Mouse (Mus musculus): ENCODE data around the gene Pde4b.

Pde4b gene

GRCm38 (mm10) chr4:102507753-102508152 lies 420.4 kb downstream of the Pde4b start:
- peak; percentile 29 for DNase-seq (ENCODE audit: low spot score)

DNA sequence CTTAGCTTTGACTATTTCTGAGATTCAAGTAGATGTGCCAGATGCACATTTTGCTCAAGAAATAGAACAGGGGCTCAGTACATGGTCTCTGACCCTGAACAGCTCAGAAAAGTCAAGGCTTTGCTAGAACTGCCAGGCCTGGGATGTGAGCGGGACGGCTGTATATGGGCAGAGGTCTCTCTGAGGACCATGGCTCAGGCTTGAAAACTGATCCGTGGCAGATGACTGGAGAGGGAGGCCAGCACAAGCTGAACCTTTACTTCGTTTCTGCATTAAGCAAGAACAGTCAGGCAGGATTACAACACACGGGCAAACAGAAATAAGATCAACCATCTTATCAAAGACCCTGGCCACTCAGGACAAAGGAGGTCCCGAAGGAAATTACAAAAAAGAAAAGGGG lies 422.7 kb downstream of the Pde4b start:
- no peak for DNase-seq (ENCODE audit: low spot score)

- peak; percentile 68 for DNase-seq (ENCODE audit: low spot score)
Observed at GRCm38 (mm10) chr4:102510939-102511391, 423.6 kb downstream of the Pde4b start.

DNA sequence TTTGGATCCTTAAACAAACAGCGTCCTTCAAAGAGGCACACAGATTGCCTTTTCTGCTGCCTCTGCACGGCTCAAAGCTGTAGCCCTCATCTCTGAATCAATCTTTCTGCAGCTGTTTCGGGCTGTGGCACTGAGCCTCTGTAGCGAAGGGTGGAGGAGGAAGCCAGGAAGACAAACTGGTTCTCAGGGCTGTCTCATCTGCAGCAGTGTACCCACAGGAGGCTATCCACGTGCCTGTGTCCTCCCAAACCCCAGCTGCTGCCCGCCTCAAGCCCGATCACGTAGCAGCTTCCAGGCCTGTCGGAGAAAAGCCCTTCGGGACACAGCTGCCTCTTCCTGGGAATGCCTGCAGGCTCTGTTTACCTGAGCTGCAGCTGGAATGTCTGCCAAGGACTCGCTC lies 424.2 kb downstream of the Pde4b start:
- DNase-seq (ENCODE audit: low spot score) = peak; percentile 60

DNA sequence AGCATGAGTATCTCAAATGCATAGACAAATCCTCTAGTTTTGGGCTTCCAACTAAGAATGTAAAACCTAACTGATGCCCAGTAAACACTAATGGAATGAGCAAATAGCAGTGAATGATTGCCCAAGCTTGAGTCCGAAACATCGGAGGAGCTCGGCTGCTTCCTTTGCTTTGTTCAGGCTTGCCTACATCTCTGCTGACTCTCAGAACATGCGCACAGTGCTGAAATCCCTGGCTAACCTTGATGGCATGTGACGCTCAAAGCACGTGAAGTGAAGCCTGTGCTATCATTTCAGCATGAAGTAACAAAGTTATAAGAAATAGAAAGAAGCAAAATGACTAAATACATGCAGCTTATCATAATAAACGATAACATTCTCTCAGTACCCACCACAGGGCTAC lies 425.6 kb downstream of the Pde4b start:
- DNase-seq (ENCODE audit: low spot score) = no peak

GRCm38 (mm10) chr4:102513514-102513913 lies 426.2 kb downstream of the Pde4b start:
- no peak for DNase-seq (ENCODE audit: low spot score)

- no peak for DNase-seq (ENCODE audit: low spot score)
Observed at GRCm38 (mm10) chr4:102514972-102515835, 427.9 kb downstream of the Pde4b start.

- DNase-seq (ENCODE audit: low spot score) = no peak
Observed at GRCm38 (mm10) chr4:102516395-102516794, 429.1 kb downstream of the Pde4b start.

DNA sequence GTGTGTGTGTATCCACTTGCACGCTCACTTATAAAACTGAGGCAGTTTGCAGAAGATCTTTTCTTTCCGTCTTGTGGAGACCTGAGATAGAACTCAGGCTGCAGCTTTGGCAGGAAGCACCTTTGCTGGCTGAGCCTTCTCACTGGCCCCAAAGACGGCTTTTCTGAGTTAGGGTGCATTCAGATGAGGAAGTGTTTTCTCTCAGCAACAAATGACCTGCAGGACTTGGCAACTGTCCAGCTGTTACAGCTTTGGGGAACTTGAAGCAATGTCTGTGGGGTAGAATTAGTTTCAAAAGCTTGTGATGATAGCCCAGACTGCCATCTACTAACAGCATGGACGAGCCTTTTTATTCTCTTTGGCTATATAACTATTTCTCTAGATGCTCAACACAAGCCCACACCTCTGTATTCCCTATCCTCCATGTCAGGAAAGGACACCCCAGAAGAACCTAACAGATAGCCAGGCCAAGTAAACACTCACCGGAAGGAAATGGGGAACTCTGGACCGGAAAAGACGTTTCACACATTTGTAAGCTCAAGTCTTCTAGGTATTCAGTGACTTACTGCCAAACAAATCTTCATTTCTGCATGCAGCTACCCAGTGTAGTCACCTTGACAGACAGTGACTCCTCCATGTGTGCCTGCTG lies 429.8 kb downstream of the Pde4b start:
- peak; percentile 52 for DNase-seq (ENCODE audit: low spot score)

DNA sequence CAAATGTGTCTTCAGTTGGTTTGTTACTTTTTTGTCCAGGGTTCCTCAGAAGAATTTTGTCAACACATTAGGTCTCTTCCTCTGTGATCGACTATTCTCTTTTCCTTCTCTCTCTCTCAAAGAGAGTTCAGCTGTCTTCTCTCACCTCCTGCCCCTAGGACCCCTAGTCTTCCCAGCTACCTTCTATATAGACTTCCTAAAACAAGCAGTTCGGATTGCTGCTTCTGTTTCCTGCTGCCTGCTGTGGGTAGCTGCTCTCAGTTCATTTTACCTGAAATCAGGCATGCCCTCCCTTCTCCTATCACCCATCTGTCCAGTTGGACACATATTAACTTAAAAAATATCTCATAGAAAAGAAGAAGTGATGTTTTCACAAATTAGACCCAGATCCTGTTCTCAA lies 430.3 kb downstream of the Pde4b start:
- DNase-seq (ENCODE audit: low spot score) = no peak

DNA sequence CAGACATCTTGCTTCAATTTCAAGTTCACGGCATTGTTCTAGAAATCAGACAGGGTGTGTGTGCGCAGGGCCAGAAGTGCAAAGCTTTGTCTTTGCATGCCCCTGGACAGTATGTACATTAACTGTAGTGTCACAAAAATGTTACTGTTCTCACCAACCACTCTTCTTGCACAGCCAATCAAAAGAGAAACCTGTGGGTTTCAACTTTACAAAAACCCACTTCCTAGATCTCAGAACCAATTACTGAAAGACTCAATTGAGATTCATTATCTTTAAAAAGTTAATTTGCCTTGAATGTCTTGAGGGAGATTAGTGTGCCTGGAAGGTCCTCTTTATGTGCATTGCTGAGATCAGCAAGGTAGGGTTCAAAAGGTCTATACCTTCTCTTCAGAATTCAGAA lies 431.0 kb downstream of the Pde4b start:
- no peak for DNase-seq (ENCODE audit: low spot score)

DNA sequence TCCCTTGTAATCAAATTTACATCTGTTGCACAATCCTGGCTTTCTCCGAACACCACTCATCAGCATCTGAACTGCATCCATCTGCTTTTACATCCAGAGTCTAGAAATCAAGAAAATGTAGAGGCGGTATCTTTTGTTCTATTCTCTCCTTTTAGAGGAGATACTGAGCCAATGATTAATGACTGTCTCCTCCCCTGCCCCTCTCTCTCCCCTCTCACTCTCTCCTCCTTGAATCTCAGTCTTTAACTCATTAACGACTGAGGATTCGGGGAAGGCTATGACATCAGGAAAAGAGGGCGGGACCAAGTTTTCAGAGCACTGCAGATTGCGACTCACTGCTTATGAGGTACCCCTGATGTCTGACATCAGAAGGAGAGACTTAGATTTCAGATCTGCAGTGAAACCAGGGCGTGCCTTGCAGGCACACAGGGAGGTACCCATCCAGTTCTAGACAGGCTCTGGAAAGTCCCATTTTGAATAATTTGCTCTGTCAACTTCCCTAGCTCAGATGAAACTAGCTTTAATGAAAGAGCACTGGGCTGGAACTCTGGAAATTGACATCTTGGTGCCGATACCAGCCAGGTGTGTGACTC lies 433.4 kb downstream of the Pde4b start:
- no peak for DNase-seq (ENCODE audit: low spot score)

DNA sequence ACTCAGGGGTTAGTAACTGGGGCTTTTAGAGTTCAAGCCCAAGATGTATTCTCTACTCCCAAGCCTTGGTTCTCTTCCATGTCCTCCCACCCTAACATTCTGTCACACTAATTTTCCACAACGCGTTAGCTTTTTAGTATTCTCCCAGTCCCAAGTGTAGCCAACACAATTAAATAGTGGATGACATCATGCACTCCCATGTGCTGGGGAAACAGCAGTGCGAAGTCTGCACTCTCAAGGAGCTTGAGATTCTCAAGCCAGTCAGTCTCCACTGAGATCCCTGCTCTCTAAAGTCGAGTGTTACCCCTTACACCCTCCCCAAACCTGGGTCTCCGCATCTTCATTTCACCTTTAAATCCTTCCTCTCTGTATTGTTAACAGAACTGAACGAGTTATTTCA lies 434.1 kb downstream of the Pde4b start:
- no peak for DNase-seq (ENCODE audit: low spot score)

DNA sequence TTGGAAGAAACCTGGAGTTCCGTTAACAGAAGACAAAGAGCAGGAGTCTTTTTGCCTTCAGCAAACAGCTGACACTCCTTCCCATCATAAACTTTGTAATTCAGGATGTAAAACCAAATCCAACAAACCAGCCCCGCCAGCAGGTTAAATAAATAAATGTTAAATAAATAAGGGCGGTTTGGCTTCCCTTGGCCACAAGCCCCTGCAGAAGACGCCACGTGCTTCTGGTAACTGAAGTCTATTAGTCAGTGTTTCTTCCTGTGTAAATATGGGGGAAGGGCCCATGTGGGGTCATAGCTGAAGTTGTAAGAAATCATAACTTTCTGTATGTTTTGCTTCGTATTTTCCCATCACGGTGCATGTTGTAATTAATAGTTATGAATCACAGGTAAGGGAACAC lies 440.0 kb downstream of the Pde4b start:
- no peak for DNase-seq (ENCODE audit: low spot score)

DNA sequence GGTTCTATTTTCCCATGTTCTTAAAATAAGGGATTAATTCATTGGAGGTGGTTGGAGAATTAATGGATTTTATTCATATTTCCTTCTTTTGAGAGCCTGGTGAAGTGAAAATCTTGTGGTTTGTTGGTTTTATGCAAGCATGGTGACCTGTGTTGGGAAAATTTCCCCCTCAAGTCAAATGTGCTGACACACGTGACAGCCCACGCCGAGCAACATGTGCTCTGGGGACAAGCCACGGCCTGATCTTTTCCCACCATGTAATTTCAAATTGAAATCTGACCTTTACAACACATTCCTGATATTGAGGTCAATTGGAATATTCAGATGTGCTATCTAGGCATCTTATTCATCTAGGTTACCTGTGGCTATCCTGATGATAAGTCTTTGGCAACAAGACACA lies 443.5 kb downstream of the Pde4b start:
- DNase-seq (ENCODE audit: low spot score) = no peak

- no peak for DNase-seq (ENCODE audit: low spot score)
Observed at GRCm38 (mm10) chr4:102531729-102532128, 444.4 kb downstream of the Pde4b start.

- no peak for DNase-seq (ENCODE audit: low spot score)
Observed at GRCm38 (mm10) chr4:102533183-102534048, 446.1 kb downstream of the Pde4b start.

GRCm38 (mm10) chr4:102534049-102534730 lies 446.8 kb downstream of the Pde4b start:
- DNase-seq (ENCODE audit: low spot score) = no peak

GRCm38 (mm10) chr4:102535886-102536285 lies 448.5 kb downstream of the Pde4b start:
- DNase-seq (ENCODE audit: low spot score) = no peak

DNA sequence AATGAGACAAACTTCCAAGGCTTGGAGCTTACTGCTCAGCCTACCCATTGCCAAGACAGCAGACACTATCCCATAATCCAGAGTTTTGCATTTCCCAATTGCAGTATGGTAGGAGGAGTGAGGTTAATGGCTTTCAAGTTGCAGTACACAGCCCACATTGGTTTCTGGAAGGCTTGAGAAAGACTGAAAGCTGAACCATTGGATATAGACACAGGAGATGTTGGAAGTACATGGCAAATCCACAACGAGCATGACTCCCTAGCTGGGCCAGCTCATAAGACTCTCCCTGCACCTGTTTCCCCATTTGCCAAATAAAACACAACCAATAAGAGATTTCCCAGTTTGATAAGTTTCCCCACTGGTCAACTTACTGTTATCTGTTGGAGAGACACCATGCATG lies 450.9 kb downstream of the Pde4b start:
- no peak for DNase-seq (ENCODE audit: low spot score)

- no peak for DNase-seq (ENCODE audit: low spot score)
Observed at GRCm38 (mm10) chr4:102538793-102539192, 451.4 kb downstream of the Pde4b start.

Data from T-cell, adult 2 months (primary cell).